Mouse (Mus musculus): Measurements from ENCODE around the gene 2310033P09Rik.

DNA sequence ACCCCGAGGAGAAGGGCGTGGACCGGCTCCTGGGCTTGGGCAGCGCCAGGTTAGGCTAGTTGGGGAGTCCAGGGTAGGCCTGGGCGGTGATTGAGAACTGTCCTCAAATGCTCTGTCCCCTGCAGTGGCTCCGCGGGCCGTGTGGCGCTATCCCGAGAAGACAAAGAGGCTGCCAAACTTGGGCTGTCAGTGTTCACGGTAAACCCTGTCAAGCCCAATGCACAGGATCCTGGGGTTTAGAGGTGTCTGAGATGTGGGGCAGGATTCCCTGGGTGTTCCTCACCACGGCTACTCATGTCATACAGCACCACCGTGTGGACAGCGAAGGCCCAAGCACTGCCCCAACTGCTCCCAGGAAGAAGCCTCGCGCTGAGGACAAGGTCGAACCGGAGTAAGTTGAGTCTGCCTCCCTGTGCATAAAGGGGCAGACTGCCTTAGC, 901 bp downstream of the 2310033P09Rik start:
- no peak for TF ChIP-seq TAL1 (IDR thresholded peaks at IDR 0.05; ENCODE audit: low read length)
- TF ChIP-seq GATA1 (IDR thresholded peaks at IDR 0.05; ENCODE audit: low read length) = no peak

All from erythroblast, embryonic 14.5 days (primary cell).